Mouse (Mus musculus): ENCODE data around the gene Calb2. TPM values are rescaled to one million over a fixed set of nuclear protein-coding genes. Genes with fewer than 3 reads are reported as not detected.

Gene Calb2
- polyA plus RNA-seq, 1 experiment from 2014 or later, result 0.53 TPM

DNA sequence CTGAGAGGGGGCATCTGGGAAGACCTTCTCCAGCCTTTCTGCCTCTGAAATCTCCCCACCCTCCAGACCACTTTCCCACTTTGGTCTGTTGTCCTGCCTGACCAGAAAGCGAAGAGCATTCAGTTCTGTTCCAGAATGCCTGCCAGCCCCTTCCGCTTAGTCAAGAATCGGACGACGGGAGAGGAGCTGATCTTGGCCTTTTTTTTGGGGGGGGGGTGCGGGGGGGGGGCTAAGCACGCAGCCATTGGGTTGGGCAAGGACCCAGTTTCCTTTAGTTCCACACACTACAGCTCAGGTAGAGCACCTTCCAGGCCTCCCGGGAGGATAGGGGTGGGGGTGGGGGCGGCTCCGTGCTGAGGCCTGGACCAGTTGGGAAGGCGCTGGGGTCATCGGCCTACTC lies 67.1 kb downstream of the Calb2 start, which contains the start of gene Gm21964:
Gene Gm21964 (plus strand): TSS at position 301 of the 400 bp plus-strand sequence.
- H3K36me3 ChIP-seq (ENCODE audit: insufficient read depth, low read length), result no peaks in the 10 kb centered on the region
- no peak within 1 kb of the TSS for H3K9ac ChIP-seq (replicated peaks; ENCODE audit: low read depth)
- TF ChIP-seq CTCF (IDR thresholded peaks at IDR 0.05), result no peak
- TF ChIP-seq EP300 (IDR thresholded peaks at IDR 0.05), result no peak
- no peaks in the 10 kb centered on the region for H3K9me3 ChIP-seq (ENCODE audit: low read length)
- H3K27me3 ChIP-seq (replicated peaks; ENCODE audit: insufficient read depth, low read length), result no peaks in the 10 kb centered on the region
- H3K4me2 ChIP-seq (replicated peaks; ENCODE audit: low read depth, low read length), result no peak within 1 kb of the TSS
- H3K27ac ChIP-seq (ENCODE audit: low read length), result no peak within 1 kb of the TSS
- ATAC-seq (no peak), DNase-seq (ENCODE audit: low spot score) (no peak)
- H3K4me3 ChIP-seq (ENCODE audit: low read depth, low read length), result no peak within 1 kb of the TSS
- WGBS, result 81% methylated on average over 12 of the region's 12 CpGs
- no peaks in the 10 kb centered on the region for H3K4me1 ChIP-seq (ENCODE audit: insufficient read depth, low read depth, low read length)

- H3K9me3 ChIP-seq (ENCODE audit: low read length), result 0 out of 2 replicates have a peak, but pooled peaks cover 5% of the 10 kb centered on the region
- no peaks in the 10 kb centered on the region for H3K27me3 ChIP-seq (replicated peaks; ENCODE audit: insufficient read depth, low read length)
- H3K27ac ChIP-seq (ENCODE audit: low read length), result no peak overlapping the region
- peaks cover 5% of the 10 kb centered on the region; the same call in 1 of the 2 replicates for H3K36me3 ChIP-seq (ENCODE audit: insufficient read depth, low read length)
- H3K4me3 ChIP-seq (ENCODE audit: low read depth, low read length), result no peak overlapping the region
- TF ChIP-seq CTCF (IDR thresholded peaks at IDR 0.05) (no peak), EP300 (IDR thresholded peaks at IDR 0.05) (no peak)
- DNase-seq (ENCODE audit: low spot score) (peak; percentile 42), ATAC-seq (no peak)
- H3K4me2 ChIP-seq (replicated peaks; ENCODE audit: low read depth, low read length), result no peak overlapping the region
- no peak overlapping the region for H3K9ac ChIP-seq (replicated peaks; ENCODE audit: low read depth)
- 50% methylated on average over 1 of the region's 1 CpGs for WGBS
- no peaks in the 10 kb centered on the region for H3K4me1 ChIP-seq (ENCODE audit: insufficient read depth, low read depth, low read length)
Measured at GRCm38 (mm10) chr8:110091869-110092268, 76.1 kb downstream of the Calb2 start.

Other genes with a start within 250 kb of the Calb2 start
- gene Marveld3, start 206.0 kb downstream of the Calb2 start, polyA plus RNA-seq (2015; fragmentation: Nextera tagmentation; extraction: Ambion mirVana), result 10.4 and 13.4 TPM in 2 replicates
- gene Tat, start 177.8 kb downstream of the Calb2 start, polyA plus RNA-seq (2015; fragmentation: Nextera tagmentation; extraction: Ambion mirVana), result 0.13 and 0.25 TPM in 2 replicates
- 1.2 and 1.9 TPM in 2 replicates for gene Chst4, start 128.5 kb downstream of the Calb2 start, polyA plus RNA-seq (2015; fragmentation: Nextera tagmentation; extraction: Ambion mirVana)
- gene Zfp612, start 88.5 kb downstream of the Calb2 start, polyA plus RNA-seq (2015; fragmentation: Nextera tagmentation; extraction: Ambion mirVana), result 2.3 and 3.3 TPM in 2 replicates
- not detected in 2 replicates for gene Gm21964, start 67.0 kb downstream of the Calb2 start, polyA plus RNA-seq (2015; fragmentation: Nextera tagmentation; extraction: Ambion mirVana)
- gene Gm17720, start 65.5 kb downstream of the Calb2 start, polyA plus RNA-seq (2015; fragmentation: Nextera tagmentation; extraction: Ambion mirVana), result not detected in 2 replicates
- gene Cmtr2, start 47.5 kb upstream of the Calb2 start, polyA plus RNA-seq (2015; fragmentation: Nextera tagmentation; extraction: Ambion mirVana), result 3.6 and 4.0 TPM in 2 replicates
- 0.96 and 0.97 TPM in 2 replicates for gene Hydin, start 98.8 kb upstream of the Calb2 start, polyA plus RNA-seq (2015; fragmentation: Nextera tagmentation; extraction: Ambion mirVana)

Data from lung, postnatal 0 days (tissue).